Mouse (Mus musculus) layer of hippocampus, adult 2 months (tissue): ENCODE results near the gene Bnipl. TPM values are rescaled to one million over a fixed set of nuclear protein-coding genes. Genes with fewer than 3 reads are reported as not detected.

ENCODE experiments used
- DNase-seq, 2 experiments: peaks; one replicate each; pipeline ENCODE4 v3.0.0; 2022; ENCODE audit warnings: low spot score in 2 of 2
- H3K27ac ChIP-seq: fragments of 200-600 bp; 2 replicates; pipeline ENCODE4 v1.8.1; 2022
- H3K4me3 ChIP-seq: fragments of 200-600 bp; 2 replicates; pipeline ENCODE4 v1.8.1; 2022; ENCODE audit warnings: mild to moderate bottlenecking
- CTCF ChIP-seq: fragments of 200-600 bp; conservative IDR thresholded peaks from 2 replicates; pipeline ENCODE4 v1.8.1; 2022; ENCODE audit warnings: antibody characterized with exemption, mild to moderate bottlenecking, moderate library complexity
- total RNA-seq, 2 experiments: library from RNA; stranded (reverse); gene quantifications; 2 replicates each; pipeline ENCODE4 v1.2.3; 2021

Bnipl gene
- total RNA-seq, 2 experiments from 2014 or later = 0.37 to 0.69 TPM

DNA sequence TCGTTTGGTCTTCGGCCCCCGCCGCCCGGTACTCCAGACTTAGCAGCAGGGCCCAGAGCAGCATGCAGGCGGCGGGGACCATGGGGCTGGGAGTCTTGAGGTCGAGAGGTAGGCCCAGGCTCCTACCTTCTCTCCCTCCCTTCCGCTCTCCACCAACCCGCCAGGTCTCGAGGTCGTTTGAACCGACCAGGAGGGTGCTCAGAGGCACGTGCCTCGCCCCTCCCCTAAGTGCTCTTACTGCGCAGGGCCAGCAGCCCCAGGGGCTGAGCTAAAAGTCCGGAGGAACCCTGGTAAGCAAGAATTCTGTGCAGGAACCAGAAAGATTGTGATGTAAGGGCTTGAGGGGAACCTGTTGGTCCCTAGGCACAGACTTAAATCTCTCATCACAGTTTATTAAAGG is 10.1 kb downstream of the Bnipl start:
- Histone ChIP-seq H3K27ac (no peak overlapping the region), H3K4me3 (no peak overlapping the region)
- no peak for DNase-seq
- TF ChIP-seq CTCF = no peak

- no peak overlapping the region for H3K4me3 ChIP-seq
- no peak overlapping the region for H3K27ac ChIP-seq
- TF ChIP-seq CTCF = no peak
- DNase-seq = no peak
Observed at GRCm38 (mm10) chr3:95239971-95240370, 11.0 kb downstream of the Bnipl start.

GRCm38 (mm10) chr3:95239022-95239421 is 12.0 kb downstream of the Bnipl start:
- Histone ChIP-seq H3K4me3 (no peak overlapping the region), H3K27ac (no peak overlapping the region)
- DNase-seq = no peak
- TF ChIP-seq CTCF = no peak

GRCm38 (mm10) chr3:95237541-95238099 is 13.4 kb downstream of the Bnipl start:
- TF ChIP-seq CTCF = no peak
- no peak for DNase-seq
- H3K27ac ChIP-seq = no peak overlapping the region
- no peak overlapping the region for H3K4me3 ChIP-seq

DNA sequence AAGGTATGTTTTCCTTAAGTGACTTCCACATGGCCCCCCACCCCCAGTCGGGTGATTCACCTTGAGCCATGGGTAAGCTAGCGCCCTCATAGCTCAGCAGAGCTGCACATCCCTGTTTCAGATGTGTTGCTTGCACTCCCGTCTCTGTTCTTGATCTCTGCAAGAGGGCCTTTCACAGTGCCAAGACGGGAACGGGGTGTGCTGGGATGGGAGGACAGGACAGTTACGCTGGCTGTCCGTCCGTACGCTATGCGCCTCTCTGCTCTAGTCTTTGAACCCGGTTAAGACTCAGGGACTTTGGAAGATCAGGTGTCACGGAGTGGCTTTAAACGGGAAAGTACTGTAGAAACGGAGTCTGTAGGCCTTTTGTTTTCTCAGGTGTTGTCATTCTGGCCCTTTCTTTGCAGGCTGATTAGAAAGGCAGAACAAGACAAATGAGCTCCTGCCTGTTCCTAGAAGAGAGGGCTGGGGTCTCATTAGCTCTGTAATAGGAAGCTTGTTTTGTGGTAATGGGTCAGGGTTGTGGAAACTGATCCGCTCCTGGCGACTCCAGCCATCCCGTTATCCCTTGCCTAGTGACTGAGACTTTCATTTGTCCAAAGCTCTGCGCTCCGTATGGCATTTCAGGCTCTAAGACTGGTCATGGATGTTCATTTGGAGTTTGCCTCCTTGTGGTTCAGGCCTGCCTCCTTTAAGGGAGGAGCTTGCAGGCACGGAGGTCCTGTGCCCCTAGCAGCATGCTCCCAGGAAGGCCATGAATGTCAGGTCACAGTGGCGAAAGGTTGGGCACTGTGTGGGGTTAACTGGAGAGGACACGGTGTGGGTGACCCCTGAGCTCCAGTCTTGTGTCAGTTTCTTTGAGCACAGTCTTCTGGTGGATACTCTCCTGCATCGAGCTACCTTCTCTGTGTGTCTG is 15.3 kb downstream of the Bnipl start:
- no peak for DNase-seq
- Histone ChIP-seq H3K27ac (peak overlapping the region; percentile 24; the same call in 1 of the 2 replicates), H3K4me3 (no peak overlapping the region)
- no peak for TF ChIP-seq CTCF

- Histone ChIP-seq H3K4me3 (no peak overlapping the region), H3K27ac (no peak overlapping the region)
- TF ChIP-seq CTCF = no peak
- DNase-seq = no peak
Observed at GRCm38 (mm10) chr3:95233303-95233980, 17.6 kb downstream of the Bnipl start.

DNA sequence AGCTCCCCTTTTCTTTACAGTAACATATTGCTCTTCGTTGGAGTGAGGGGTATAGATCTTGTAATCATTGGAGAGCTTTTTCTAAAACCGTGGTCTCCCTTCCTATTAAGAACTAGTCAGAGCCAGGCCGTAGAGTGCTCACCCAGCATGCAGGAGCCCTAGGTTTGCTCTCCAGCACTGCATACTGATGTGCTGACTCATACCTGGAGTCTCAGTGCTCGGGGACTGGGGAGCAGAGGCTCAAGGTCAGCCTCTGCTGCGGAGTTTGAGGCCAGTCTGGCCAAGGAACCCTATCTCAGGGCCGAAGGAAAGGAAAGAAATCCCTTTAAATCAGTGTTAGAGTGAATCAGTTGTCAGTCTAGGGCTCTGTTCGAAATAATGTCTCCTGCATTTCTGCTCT is 18.2 kb downstream of the Bnipl start:
- H3K27ac ChIP-seq = peak overlapping the region; percentile 100; the same call in 1 of the 2 replicates
- DNase-seq = no peak
- no peak for TF ChIP-seq CTCF
- no peak overlapping the region for H3K4me3 ChIP-seq

DNA sequence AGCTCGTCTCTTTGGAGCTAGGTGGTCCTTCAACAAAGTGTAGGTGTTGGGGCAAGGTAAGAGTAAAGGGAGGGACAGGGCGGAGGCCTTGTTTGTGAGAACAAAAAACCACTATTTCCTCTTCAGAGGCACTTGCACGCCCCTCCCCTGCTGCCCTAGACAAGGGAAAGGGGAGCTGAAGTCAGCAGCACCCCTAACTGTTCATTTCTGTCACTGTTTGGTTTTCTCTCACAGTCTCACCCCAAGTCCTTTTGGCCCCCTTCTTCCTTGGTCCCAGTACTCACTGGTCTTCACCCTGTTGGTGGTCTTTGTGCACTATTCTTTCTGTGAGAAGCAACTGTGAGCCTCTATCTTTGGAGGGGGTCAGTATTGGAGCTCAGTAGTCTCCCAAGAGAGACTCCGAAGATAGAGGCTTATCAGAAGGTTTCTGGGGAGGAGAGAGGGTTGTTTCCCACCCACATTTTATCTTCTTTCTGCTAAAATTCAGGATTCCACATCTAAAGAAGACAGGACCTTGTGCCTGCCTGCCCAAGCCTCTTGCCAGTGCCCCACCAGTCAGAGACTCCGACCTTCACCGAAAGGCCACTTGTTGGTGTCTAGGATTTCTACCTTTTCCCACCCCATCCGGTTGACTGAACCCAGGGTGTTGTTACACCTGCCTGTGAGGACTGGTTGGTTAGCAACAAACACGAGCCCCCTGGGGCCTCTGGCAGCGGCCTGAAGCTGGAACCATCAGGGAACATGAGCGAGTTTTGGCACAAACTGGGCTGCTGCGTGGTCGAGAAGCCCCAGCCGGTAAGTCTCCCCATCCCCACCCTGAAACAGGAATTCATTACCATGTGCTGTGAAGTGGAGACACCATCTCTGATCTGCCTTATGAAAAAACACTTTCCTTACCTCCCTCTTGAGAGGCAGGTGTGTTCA is 19.4 kb downstream of the Bnipl start, which contains the start of gene Mllt11:
Gene Mllt11, minus strand, starts transcription at position 874 of the 924 bp plus-strand sequence.
- no peak for DNase-seq

DNA sequence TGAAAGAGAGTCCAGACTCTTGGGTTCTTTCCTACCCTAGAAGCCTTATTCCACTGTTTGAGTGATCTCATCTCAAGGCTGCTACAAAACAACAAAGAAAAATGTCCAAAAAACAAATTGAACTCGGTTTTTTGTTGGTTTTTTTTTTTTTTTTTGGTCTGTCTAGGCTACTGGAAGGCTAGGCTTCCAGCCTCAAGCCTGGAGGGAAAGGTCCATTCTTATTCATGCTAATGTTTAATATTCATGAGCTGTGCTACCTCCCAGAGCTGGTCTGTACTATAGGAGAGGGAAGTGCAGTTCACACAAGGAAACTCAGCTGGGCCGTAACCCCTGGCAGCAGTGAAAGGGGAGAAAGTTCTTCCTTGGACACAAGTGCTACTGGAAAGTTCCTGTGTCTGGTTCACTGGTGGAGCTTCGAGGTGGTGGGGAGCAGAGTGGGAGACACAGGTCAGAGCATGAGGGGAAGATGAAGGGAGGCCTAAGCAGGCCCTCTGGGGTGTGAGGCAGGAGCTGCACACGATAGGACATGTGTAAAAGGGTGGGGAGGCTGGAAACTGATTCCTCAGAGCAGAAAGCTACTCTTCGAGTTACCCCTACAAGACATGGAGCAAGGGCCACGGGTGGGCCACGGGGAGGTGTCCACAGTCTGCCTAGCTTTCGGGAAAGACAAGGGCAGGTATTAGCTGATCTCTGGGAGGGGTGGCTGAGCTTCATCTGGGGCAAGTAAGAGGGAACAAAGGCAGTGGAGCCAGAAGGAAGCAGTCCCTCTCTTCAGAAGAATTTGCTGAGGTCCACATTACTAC is 20.3 kb downstream of the Bnipl start:
- H3K27ac ChIP-seq = peak overlapping the region; percentile 100
- DNase-seq = no peak

More for the DNA sequence above, 19.4 kb downstream of the Bnipl start, which contains the start of gene Mllt11:
- no peak for TF ChIP-seq CTCF
- Histone ChIP-seq H3K4me3 (peak within 1 kb of the TSS; percentile 81), H3K27ac (peak within 1 kb of the TSS; percentile 100)

DNA sequence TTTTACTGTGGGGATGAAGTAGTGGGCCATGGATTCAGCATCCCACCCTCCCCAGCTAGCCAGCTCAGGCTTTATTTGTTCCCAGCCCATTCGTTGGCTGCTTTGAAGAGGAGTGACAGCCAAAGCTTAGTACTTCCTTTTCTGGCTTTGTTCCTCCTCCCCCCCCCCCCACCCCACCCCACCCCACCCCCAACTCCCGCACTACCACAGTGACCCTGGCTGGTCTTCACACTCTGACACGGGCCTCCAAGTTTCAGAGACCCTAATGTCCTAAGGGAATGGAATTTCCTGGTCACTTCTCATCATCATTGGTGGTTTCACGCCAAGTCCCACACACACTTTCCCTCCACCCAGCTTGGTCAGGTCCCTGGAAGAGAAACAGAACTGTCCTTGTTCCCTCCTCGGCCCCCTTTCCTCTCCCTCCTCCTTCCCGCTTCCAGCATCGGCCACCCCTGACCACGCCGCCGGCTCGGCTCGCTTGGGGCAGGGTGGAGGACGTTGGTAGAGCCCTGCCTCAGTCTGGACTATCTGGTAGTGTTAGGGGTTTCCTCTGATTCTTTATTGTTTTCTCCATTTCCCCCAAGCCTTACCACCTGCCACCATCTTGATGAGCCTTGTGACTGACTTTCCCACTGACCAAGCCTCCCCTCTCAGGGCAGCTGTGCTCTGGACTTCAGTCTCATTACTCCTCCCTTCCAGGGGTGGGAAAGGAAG is 21.1 kb downstream of the Bnipl start:
- no peak for TF ChIP-seq CTCF
- peak; percentile 56 to 62 for DNase-seq
- Histone ChIP-seq H3K4me3 (peak overlapping the region; percentile 81), H3K27ac (peak overlapping the region; percentile 100)

More for the DNA sequence above, 20.3 kb downstream of the Bnipl start:
- H3K4me3 ChIP-seq = peak overlapping the region; percentile 81
- no peak for TF ChIP-seq CTCF
